Mouse (Mus musculus) intestine, postnatal 0 days (tissue): ENCODE measurements around the gene Cfap54. TPM values are rescaled to one million over a fixed set of nuclear protein-coding genes. Genes with fewer than 3 reads are reported as not detected.

Experiments
- ATAC-seq: fragments of 200-750 bp; cut with Nextera tagmentation; 2 replicates; pipeline ENCODE4 v1.8.0; 2017; ENCODE audit warnings: mild to moderate bottlenecking, moderate TSS enrichment, moderate library complexity
- H3K27ac ChIP-seq: fragments of 300-500 bp; sonication (generic); 2 replicates; pipeline ENCODE4 v1.5.1; 2014; ENCODE audit warnings: mild to moderate bottlenecking, low read depth, low read length, moderate library complexity
- H3K27me3 ChIP-seq: fragments of 300-500 bp; sonication (generic); replicated peaks from 2 replicates; pipeline ENCODE4 v1.6.1; 2014; ENCODE audit warnings: low read length, mixed read lengths; ENCODE audit not compliant: control insufficient read depth, insufficient read depth
- H3K36me3 ChIP-seq: fragments of 300-500 bp; sonication (generic); 2 replicates; pipeline ENCODE4 v1.6.1; 2014; ENCODE audit warnings: mild to moderate bottlenecking, moderate library complexity; ENCODE audit not compliant: control insufficient read depth, insufficient read depth
- H3K4me1 ChIP-seq: fragments of 300-500 bp; sonication (generic); replicated peaks from 2 replicates; pipeline ENCODE4 v1.6.1; 2014; ENCODE audit warnings: antibody characterized with exemption, low read length, mixed read lengths; ENCODE audit not compliant: control insufficient read depth, insufficient read depth
- H3K4me2 ChIP-seq: fragments of 300-500 bp; sonication (generic); replicated peaks from 2 replicates; pipeline ENCODE4 v1.6.1; 2014; ENCODE audit warnings: low read depth, mild to moderate bottlenecking, moderate library complexity
- H3K4me3 ChIP-seq: fragments of 300-500 bp; sonication (generic); 2 replicates; pipeline ENCODE4 v1.5.1; 2014; ENCODE audit warnings: low read depth, low read length
- H3K9ac ChIP-seq: fragments of 300-500 bp; sonication (generic); 2 replicates; pipeline ENCODE4 v1.6.1; 2014; ENCODE audit warnings: mild to moderate bottlenecking, low read depth, low read length
- H3K9me3 ChIP-seq: fragments of 300-500 bp; sonication (generic); 2 replicates; pipeline ENCODE4 v1.6.1; 2016; ENCODE audit warnings: mixed run types; ENCODE audit not compliant: control insufficient read depth
- CTCF ChIP-seq: sonication (generic); IDR thresholded peaks from 2 replicates; pipeline ENCODE4 v1.5.1; 2016; ENCODE audit warnings: low read depth, mild to moderate bottlenecking, control low read depth, antibody characterized with exemption, moderate library complexity
- WGBS: fragments of 180-500 bp; shearing (Covaris S2); extraction: QIAGEN DNeasy Blood & Tissue Kit; methylation state at CpG from one replicate; pipeline ENCODE4 v1.1.7; 2014; 5-methylcytosine and 5-hydroxymethylcytosine counted together
- polyA plus RNA-seq: library from polyadenylated mRNA; unstranded; fragments of >200 nt; fragmentation: Nextera tagmentation; extraction: Ambion mirVana; gene quantifications from 2 replicates; pipeline ENCODE4 v1.2.1, GENCODE M21; 2015

Cfap54 gene
- polyA plus RNA-seq, 1 experiment from 2014 or later, result not detected

GRCm38 (mm10) chr10:92878000-92878399, 203.4 kb downstream of the Cfap54 start:
- no peaks in the 10 kb centered on the region for H3K9me3 ChIP-seq
- H3K9ac ChIP-seq, result no peak overlapping the region
- no peaks in the 10 kb centered on the region for H3K27me3 ChIP-seq
- TF ChIP-seq CTCF, result no peak
- WGBS, result 90% methylated on average over 3 of the region's 3 CpGs
- no peak for ATAC-seq
- H3K4me1 ChIP-seq, result no peaks in the 10 kb centered on the region
- H3K36me3 ChIP-seq, result no peaks in the 10 kb centered on the region
- no peak overlapping the region for H3K27ac ChIP-seq
- no peak overlapping the region for H3K4me3 ChIP-seq
- no peak overlapping the region for H3K4me2 ChIP-seq

GRCm38 (mm10) chr10:92840980-92841379, 240.4 kb downstream of the Cfap54 start:
- H3K27ac ChIP-seq, result no peak overlapping the region
- no peak overlapping the region for H3K4me2 ChIP-seq
- H3K9me3 ChIP-seq, result no peaks in the 10 kb centered on the region
- TF ChIP-seq CTCF, result no peak
- no peaks in the 10 kb centered on the region for H3K4me1 ChIP-seq
- no peaks in the 10 kb centered on the region for H3K36me3 ChIP-seq
- 85% methylated on average over 9 of the region's 9 CpGs for WGBS
- H3K9ac ChIP-seq, result no peak overlapping the region
- H3K4me3 ChIP-seq, result no peak overlapping the region
- ATAC-seq, result no peak
- no peaks in the 10 kb centered on the region for H3K27me3 ChIP-seq

GRCm38 (mm10) chr10:92837572-92837971, 243.8 kb downstream of the Cfap54 start:
- no peak for ATAC-seq
- Histone ChIP-seq H3K9ac (no peak overlapping the region), H3K36me3 (no peaks in the 10 kb centered on the region), H3K4me3 (no peak overlapping the region), H3K4me1 (no peaks in the 10 kb centered on the region), H3K9me3 (no peaks in the 10 kb centered on the region), H3K27me3 (no peaks in the 10 kb centered on the region), H3K27ac (no peak overlapping the region), H3K4me2 (no peak overlapping the region)
- 78% methylated on average over 5 of the region's 5 CpGs for WGBS
- no peak for TF ChIP-seq CTCF

GRCm38 (mm10) chr10:92837045-92837444, 244.4 kb downstream of the Cfap54 start:
- no peak overlapping the region for H3K4me3 ChIP-seq
- 69% methylated on average over 2 of the region's 2 CpGs for WGBS
- TF ChIP-seq CTCF, result no peak
- H3K4me1 ChIP-seq, result no peaks in the 10 kb centered on the region
- no peaks in the 10 kb centered on the region for H3K9me3 ChIP-seq
- no peaks in the 10 kb centered on the region for H3K36me3 ChIP-seq
- no peak for ATAC-seq
- no peak overlapping the region for H3K4me2 ChIP-seq
- H3K9ac ChIP-seq, result no peak overlapping the region
- H3K27me3 ChIP-seq, result no peaks in the 10 kb centered on the region
- no peak overlapping the region for H3K27ac ChIP-seq

- WGBS, result 65% methylated on average over 4 of the region's 4 CpGs
- Histone ChIP-seq H3K36me3 (no peaks in the 10 kb centered on the region), H3K4me1 (no peaks in the 10 kb centered on the region), H3K9me3 (no peaks in the 10 kb centered on the region), H3K9ac (no peak overlapping the region), H3K4me3 (no peak overlapping the region), H3K27me3 (no peaks in the 10 kb centered on the region), H3K27ac (no peak overlapping the region), H3K4me2 (no peak overlapping the region)
- ATAC-seq, result no peak
- no peak for TF ChIP-seq CTCF
Observed at GRCm38 (mm10) chr10:92821499-92821898, 259.9 kb downstream of the Cfap54 start.

GRCm38 (mm10) chr10:92818190-92818589, 263.2 kb downstream of the Cfap54 start:
- H3K27me3 ChIP-seq, result no peaks in the 10 kb centered on the region
- no peak for ATAC-seq
- H3K4me2 ChIP-seq, result no peak overlapping the region
- no peak overlapping the region for H3K4me3 ChIP-seq
- no peaks in the 10 kb centered on the region for H3K9me3 ChIP-seq
- H3K36me3 ChIP-seq, result no peaks in the 10 kb centered on the region
- WGBS, result 56% methylated on average over 5 of the region's 5 CpGs
- no peak overlapping the region for H3K27ac ChIP-seq
- no peak for TF ChIP-seq CTCF
- no peak overlapping the region for H3K9ac ChIP-seq
- H3K4me1 ChIP-seq, result no peaks in the 10 kb centered on the region

GRCm38 (mm10) chr10:92816903-92817302, 264.5 kb downstream of the Cfap54 start:
- no peak for ATAC-seq
- no peaks in the 10 kb centered on the region for H3K27me3 ChIP-seq
- no peak overlapping the region for H3K9ac ChIP-seq
- no peaks in the 10 kb centered on the region for H3K9me3 ChIP-seq
- H3K4me2 ChIP-seq, result no peak overlapping the region
- no peak overlapping the region for H3K4me3 ChIP-seq
- no peak for TF ChIP-seq CTCF
- no peaks in the 10 kb centered on the region for H3K36me3 ChIP-seq
- WGBS, result 76% methylated on average over 5 of the region's 5 CpGs
- H3K4me1 ChIP-seq, result no peaks in the 10 kb centered on the region
- H3K27ac ChIP-seq, result no peak overlapping the region
